Mouse (Mus musculus) thymus, adult 2 months (tissue): ENCODE data around the gene Mrc2. TPM values are rescaled to one million over a fixed set of nuclear protein-coding genes. Genes with fewer than 3 reads are reported as not detected.
A peak's percentile ranks its signal among the peaks of the same experiment; 100 is the strongest.

Experiments
- DNase-seq: peaks from one replicate; pipeline ENCODE4 v3.0.0; 2021
- H3K27ac ChIP-seq: fragments of 200-500 bp; 2 replicates; pipeline ENCODE4 v1.5.1; 2012; ENCODE audit warnings: low read length, control low read depth; ENCODE audit not compliant: control insufficient read depth, insufficient read depth
- H3K27me3 ChIP-seq: fragments of 200-500 bp; 2 replicates; pipeline ENCODE4 v1.6.1; 2012; ENCODE audit warnings: mild to moderate bottlenecking, low read length, moderate library complexity, mixed read lengths; ENCODE audit not compliant: control insufficient read depth, insufficient read depth
- H3K36me3 ChIP-seq: fragments of 200-500 bp; 2 replicates; pipeline ENCODE4 v1.6.1; 2012; ENCODE audit warnings: mild to moderate bottlenecking, low read length, moderate library complexity; ENCODE audit not compliant: control insufficient read depth, insufficient read depth
- H3K4me1 ChIP-seq: fragments of 200-500 bp; replicated peaks from 2 replicates; pipeline ENCODE4 v1.6.1; 2012; ENCODE audit warnings: low read length; ENCODE audit not compliant: control insufficient read depth, insufficient read depth
- H3K4me3 ChIP-seq: fragments of 200-500 bp; 2 replicates; pipeline ENCODE4 v1.5.1; 2012; ENCODE audit warnings: mild to moderate bottlenecking, low read length, control low read depth, moderate library complexity; ENCODE audit not compliant: control insufficient read depth, insufficient read depth
- CTCF ChIP-seq: fragments of 200-500 bp; IDR thresholded peaks from 2 replicates; pipeline ENCODE4 v1.5.1; 2012; ENCODE audit warnings: mild to moderate bottlenecking, control low read depth, low read length, moderate library complexity, borderline replicate concordance; ENCODE audit not compliant: control insufficient read depth, poor library complexity, insufficient read depth; ENCODE audit errors: extremely low read depth
- POLR2A ChIP-seq: fragments of 200-500 bp; IDR thresholded peaks from 2 replicates; pipeline ENCODE4 v1.6.1; 2012; ENCODE audit warnings: mild to moderate bottlenecking, low read length, control low read depth, moderate library complexity; ENCODE audit not compliant: control insufficient read depth, poor library complexity, insufficient read depth; ENCODE audit errors: extremely low read depth
- WGBS: fragments of 180-500 bp; shearing (Covaris S2); methylation state at CpG from one replicate; pipeline ENCODE4 v1.1.7; 2018; 5-methylcytosine and 5-hydroxymethylcytosine counted together
- polyA plus RNA-seq: library from polyadenylated mRNA; depleted of rRNA; stranded (reverse); fragments of >200 nt; gene quantifications from 2 replicates; pipeline ENCODE4 v1.2.3, GENCODE M21; 2012

Mrc2 gene
- polyA plus RNA-seq, 1 experiment = 4.6 TPM

- TF ChIP-seq POLR2A (no peak), CTCF (no peak)
- 84% methylated on average over 9 of the region's 9 CpGs for WGBS
These were observed 60.8 kb downstream of the Mrc2 start for GRCm38 (mm10) chr11:105352954-105353890.

GRCm38 (mm10) chr11:105353891-105354280, 61.4 kb downstream of the Mrc2 start:
- peaks cover 3% of the 10 kb centered on the region; the same call in 1 of the 2 replicates for H3K4me1 ChIP-seq
- TF ChIP-seq CTCF (no peak), POLR2A (no peak)
- no peak overlapping the region for H3K4me3 ChIP-seq
- DNase-seq = no peak
- H3K36me3 ChIP-seq = no peaks in the 10 kb centered on the region
- no peak overlapping the region for H3K27ac ChIP-seq
- 98% methylated on average over 4 of the region's 4 CpGs for WGBS
- no peaks in the 10 kb centered on the region for H3K27me3 ChIP-seq

More at GRCm38 (mm10) chr11:105352954-105353890, 60.8 kb downstream of the Mrc2 start:
- Histone ChIP-seq H3K27ac (no peak overlapping the region), H3K36me3 (no peaks in the 10 kb centered on the region), H3K27me3 (no peaks in the 10 kb centered on the region), H3K4me3 (no peak overlapping the region), H3K4me1 (peaks cover 3% of the 10 kb centered on the region; the same call in 1 of the 2 replicates)
- DNase-seq = no peak

GRCm38 (mm10) chr11:105356301-105356700, 63.9 kb downstream of the Mrc2 start:
- Histone ChIP-seq H3K4me3 (no peak overlapping the region), H3K36me3 (no peaks in the 10 kb centered on the region), H3K27me3 (no peaks in the 10 kb centered on the region), H3K27ac (no peak overlapping the region), H3K4me1 (peaks cover 3% of the 10 kb centered on the region; the same call in 1 of the 2 replicates)
- WGBS = 72% methylated on average over 7 of the region's 7 CpGs
- DNase-seq = no peak
- no peak for TF ChIP-seq POLR2A
- TF ChIP-seq CTCF = no peak

- peaks cover 19% of the 10 kb centered on the region for H3K4me1 ChIP-seq
- no peak overlapping the region for H3K4me3 ChIP-seq
- WGBS = 89% methylated on average over 4 of the region's 4 CpGs
- DNase-seq = no peak
- no peak overlapping the region for H3K27ac ChIP-seq
- H3K36me3 ChIP-seq = no peaks in the 10 kb centered on the region
- H3K27me3 ChIP-seq = no peaks in the 10 kb centered on the region
- TF ChIP-seq CTCF (no peak), POLR2A (no peak)
These were observed 69.8 kb downstream of the Mrc2 start for GRCm38 (mm10) chr11:105362041-105362765.

GRCm38 (mm10) chr11:105362946-105363597, 70.6 kb downstream of the Mrc2 start:
- H3K4me3 ChIP-seq = peak overlapping the region; percentile 40
- 6% methylated on average over 40 of the region's 40 CpGs for WGBS
- TF ChIP-seq CTCF (peak; percentile 92; the same call in 1 of the 2 replicates), POLR2A (no peak)
- H3K27ac ChIP-seq = no peak overlapping the region
- DNase-seq = peak; percentile 83
- H3K36me3 ChIP-seq = no peaks in the 10 kb centered on the region
- H3K4me1 ChIP-seq = peaks cover 19% of the 10 kb centered on the region
- H3K27me3 ChIP-seq = no peaks in the 10 kb centered on the region

- Histone ChIP-seq H3K4me3 (no peak overlapping the region), H3K4me1 (peaks cover 19% of the 10 kb centered on the region), H3K27me3 (no peaks in the 10 kb centered on the region), H3K27ac (no peak overlapping the region), H3K36me3 (no peaks in the 10 kb centered on the region)
- TF ChIP-seq POLR2A (no peak), CTCF (no peak)
- no peak for DNase-seq
- WGBS = 58% methylated on average over 12 of the region's 12 CpGs
These were observed 71.3 kb downstream of the Mrc2 start for GRCm38 (mm10) chr11:105363598-105364385.
